Mouse (Mus musculus) ES-Bruce4 (cell line): ENCODE data around the gene Mesp1.

Source experiments
- CTCF ChIP-seq: IDR thresholded peaks from one replicate; pipeline ENCODE4 v1.8.1; 2011; ENCODE audit warnings: low read depth, low read length
- POLR2A ChIP-seq: IDR thresholded peaks from one replicate; pipeline ENCODE4 v1.8.1; 2011; ENCODE audit warnings: low read length; ENCODE audit not compliant: insufficient read depth

DNA sequence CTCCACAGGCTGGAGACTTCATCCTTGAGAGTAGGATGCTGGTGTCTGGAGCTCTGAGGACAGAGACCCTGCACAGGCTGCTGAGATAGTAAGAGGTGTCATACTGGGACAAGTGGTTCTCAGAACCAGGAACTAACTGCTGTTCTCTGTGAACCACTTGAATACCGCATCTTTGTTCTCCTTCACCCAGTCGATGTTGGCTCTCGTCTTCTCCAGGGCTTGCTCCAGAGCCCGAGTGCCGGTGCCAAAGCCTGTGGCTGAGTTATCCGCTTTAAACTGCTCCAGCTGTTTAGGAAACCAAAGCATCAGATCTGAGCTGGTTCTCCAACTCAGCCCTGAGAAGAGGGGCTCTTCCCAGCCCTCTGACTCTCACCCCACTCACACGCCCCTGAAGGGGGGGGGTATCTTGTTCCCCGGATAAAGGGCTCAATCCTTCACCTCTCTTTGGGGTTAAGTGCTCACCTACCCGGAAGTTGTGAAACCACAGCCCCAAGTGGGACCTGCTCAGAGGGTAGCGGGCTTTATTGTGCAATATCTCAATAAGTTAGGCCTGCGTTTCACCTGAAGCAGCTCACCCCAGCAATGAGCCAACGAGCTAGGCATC is 28.6 kb upstream of the Mesp1 start:
- no peak for TF ChIP-seq CTCF
- no peak for TF ChIP-seq POLR2A
